Mouse (Mus musculus): ENCODE data around the gene Ano8.
"Not testable (repeated sequence)": the region's sequence is repeated elsewhere in the genome, so short reads cannot be mapped to it uniquely, and the experiment has no call there.

- not testable (repeated sequence) for TF ChIP-seq GATA1 (IDR thresholded peaks at IDR 0.05; ENCODE audit: borderline replicate concordance, low read length); FLI1 (IDR thresholded peaks at IDR 0.05; ENCODE audit: low read length)
Observed at GRCm38 (mm10) chr8:71519037-71519825, 33.5 kb upstream of the Ano8 start.
